Mouse (Mus musculus): ENCODE measurements around the gene Neurog3. TPM values are rescaled to one million over a fixed set of nuclear protein-coding genes. Genes with fewer than 3 reads are reported as not detected.

Gene Neurog3
- total RNA-seq, 2 experiments from 2014 or later = not detected

Other genes starting within 250 kb of the Neurog3 start
- under 1 TPM; 0.78 to 0.86 TPM for gene Col13a1, start 154.0 kb upstream of the Neurog3 start, total RNA-seq (2021)
- gene Fam241b, start 10.8 kb downstream of the Neurog3 start, total RNA-seq (2021) = 1 to 10 TPM; 1.6 TPM
- gene Tspan15, start 98.2 kb downstream of the Neurog3 start, total RNA-seq (2021) = 1 to 10 TPM; 8.3 to 8.6 TPM
- not detected for gene Tacr2, start 119.3 kb downstream of the Neurog3 start, total RNA-seq (2021)
- 100 to 1,000 TPM; 123 to 142 TPM for gene Hk1, start 246.8 kb downstream of the Neurog3 start, total RNA-seq (2021)